Mouse (Mus musculus): ENCODE measurements at regions not wholly inside any gene's neighbourhood (a gene's known extent, or its start where the extent isn't known, plus 50 kb on each side); places are given as distances from the start of the nearest gene placed in this dataset.
"Not testable (repeated sequence)": the region's sequence is repeated elsewhere in the genome, so short reads cannot be mapped to it uniquely, and the experiment has no call there.

- Histone ChIP-seq H3K27me3 (ENCODE audit: control insufficient read depth, insufficient read depth, low read length) (no peaks in the 10 kb centered on the region), H3K9ac (replicated peaks; ENCODE audit: low read depth, low read length) (no peak overlapping the region), H3K36me3 (ENCODE audit: control insufficient read depth, insufficient read depth, low read length) (no peaks in the 10 kb centered on the region), H3K4me3 (ENCODE audit: low read depth, low read length) (no peak overlapping the region), H3K4me2 (ENCODE audit: low read depth, low read length) (no peak overlapping the region), H3K9me3 (ENCODE audit: control insufficient read depth, low read length) (no peaks in the 10 kb centered on the region), H3K27ac (ENCODE audit: low read depth, low read length) (no peak overlapping the region), H3K4me1 (ENCODE audit: control insufficient read depth, insufficient read depth, low read length) (no peaks in the 10 kb centered on the region)
- WGBS = 75% methylated on average over 3 of the region's 3 CpGs
- ATAC-seq (ENCODE audit: low read depth) = no peak
These were observed 567.3 kb downstream of the Cntn3 start for GRCm38 (mm10) chr6:102005627-102006026.

DNA sequence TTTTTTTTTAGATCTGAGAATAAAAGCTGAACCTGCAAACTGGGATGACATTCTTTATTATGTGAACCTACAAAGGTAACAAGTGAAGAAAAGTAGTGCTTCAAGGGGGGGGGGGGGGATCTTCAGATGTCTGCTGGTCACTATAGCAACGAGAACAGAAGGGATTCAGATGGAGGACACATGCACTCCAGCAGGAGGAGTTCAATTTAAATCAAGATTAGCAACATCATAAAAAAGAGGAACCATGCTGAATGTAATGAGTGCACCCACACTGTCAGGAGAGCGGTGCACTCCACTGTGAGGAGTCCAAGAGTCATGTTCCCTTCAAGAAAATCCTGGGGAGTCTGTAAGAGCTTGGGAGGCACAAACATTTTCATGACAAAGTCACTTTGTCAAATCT lies 574.7 kb downstream of the Cntn3 start:
- no peak overlapping the region for H3K9ac ChIP-seq (replicated peaks; ENCODE audit: low read depth, low read length)
- no peak overlapping the region for H3K4me3 ChIP-seq (ENCODE audit: low read depth, low read length)
- no peak overlapping the region for H3K4me2 ChIP-seq (ENCODE audit: low read depth, low read length)
- no peak for ATAC-seq (ENCODE audit: low read depth)
- H3K27me3 ChIP-seq (ENCODE audit: control insufficient read depth, insufficient read depth, low read length) = no peaks in the 10 kb centered on the region
- H3K27ac ChIP-seq (ENCODE audit: low read depth, low read length) = no peak overlapping the region
- H3K36me3 ChIP-seq (ENCODE audit: control insufficient read depth, insufficient read depth, low read length) = no peaks in the 10 kb centered on the region
- WGBS = 44% methylated on average over 2 of the region's 2 CpGs
- no peaks in the 10 kb centered on the region for H3K9me3 ChIP-seq (ENCODE audit: control insufficient read depth, low read length)
- no peaks in the 10 kb centered on the region for H3K4me1 ChIP-seq (ENCODE audit: control insufficient read depth, insufficient read depth, low read length)

DNA sequence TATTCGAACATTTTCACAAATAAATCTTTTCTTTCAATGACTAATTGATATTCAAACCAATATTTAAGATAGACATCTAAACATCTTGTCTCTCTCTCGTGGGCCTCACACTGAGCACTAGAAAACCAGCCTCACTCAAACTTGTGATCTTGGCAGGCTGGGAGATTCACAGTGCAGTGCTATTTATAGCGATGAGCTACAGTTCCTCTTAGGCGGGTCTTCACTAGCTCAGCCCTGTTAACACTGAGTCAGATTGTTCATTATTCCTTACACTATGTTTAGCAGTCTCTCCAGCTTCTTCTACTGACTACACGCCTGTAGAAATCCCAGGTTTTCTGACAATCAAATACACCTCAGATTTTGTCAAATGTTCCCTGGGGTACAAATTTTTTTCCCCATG lies 575.3 kb downstream of the Cntn3 start:
- no peak overlapping the region for H3K27ac ChIP-seq (ENCODE audit: low read depth, low read length)
- ATAC-seq (ENCODE audit: low read depth) = no peak
- no peak overlapping the region for H3K9ac ChIP-seq (replicated peaks; ENCODE audit: low read depth, low read length)
- H3K27me3 ChIP-seq (ENCODE audit: control insufficient read depth, insufficient read depth, low read length) = no peaks in the 10 kb centered on the region
- no peak overlapping the region for H3K4me3 ChIP-seq (ENCODE audit: low read depth, low read length)
- H3K36me3 ChIP-seq (ENCODE audit: control insufficient read depth, insufficient read depth, low read length) = no peaks in the 10 kb centered on the region
- no peak overlapping the region for H3K4me2 ChIP-seq (ENCODE audit: low read depth, low read length)
- no peaks in the 10 kb centered on the region for H3K4me1 ChIP-seq (ENCODE audit: control insufficient read depth, insufficient read depth, low read length)
- 44% methylated on average over 5 of the region's 5 CpGs for WGBS
- no peaks in the 10 kb centered on the region for H3K9me3 ChIP-seq (ENCODE audit: control insufficient read depth, low read length)

DNA sequence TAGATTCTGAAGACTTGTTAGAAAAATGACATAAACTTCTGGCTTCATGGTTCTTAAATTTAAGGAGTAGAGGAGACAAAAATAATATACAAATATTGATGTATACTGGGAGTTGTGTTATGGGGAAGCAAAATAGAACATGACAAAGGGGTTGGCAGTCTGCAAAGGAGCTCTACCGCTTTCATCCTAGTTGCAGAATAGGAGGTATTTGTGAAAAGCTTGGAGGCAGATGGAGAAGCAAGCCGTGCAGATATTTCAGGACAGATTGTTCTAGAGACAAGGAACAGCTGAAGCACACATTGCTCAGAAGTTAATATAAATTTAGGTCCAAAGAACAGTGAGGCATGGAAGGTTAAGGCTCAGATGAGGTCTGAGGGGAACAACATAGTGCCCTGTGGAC lies 580.1 kb downstream of the Cntn3 start:
- 96% methylated on average over 2 of the region's 2 CpGs for WGBS

DNA sequence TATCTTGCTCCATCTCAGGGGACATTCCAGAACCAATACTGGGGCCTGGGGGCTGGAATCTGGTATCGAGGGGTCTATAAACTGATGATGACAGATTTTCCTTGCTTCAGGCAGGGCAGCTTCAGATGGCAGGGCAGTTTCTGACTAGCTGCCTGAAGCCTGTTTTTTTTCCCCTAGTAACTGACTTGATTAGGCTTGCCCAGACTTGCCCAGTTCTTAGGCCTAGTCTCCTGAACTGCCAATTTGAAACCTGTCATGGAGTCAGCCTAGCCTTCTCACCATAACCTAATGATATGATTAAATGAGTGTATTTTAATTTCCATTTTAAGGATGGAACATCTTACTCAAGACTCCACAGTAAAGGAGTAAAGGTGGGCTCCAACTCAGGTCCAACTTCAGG lies 591.2 kb downstream of the Cntn3 start:
- Histone ChIP-seq H3K27ac (ENCODE audit: low read depth, low read length) (no peak overlapping the region), H3K4me3 (ENCODE audit: low read depth, low read length) (no peak overlapping the region), H3K9ac (replicated peaks; ENCODE audit: low read depth, low read length) (no peak overlapping the region), H3K4me2 (ENCODE audit: low read depth, low read length) (no peak overlapping the region), H3K36me3 (ENCODE audit: control insufficient read depth, insufficient read depth, low read length) (no peaks in the 10 kb centered on the region), H3K9me3 (ENCODE audit: control insufficient read depth, low read length) (no peaks in the 10 kb centered on the region), H3K4me1 (ENCODE audit: control insufficient read depth, insufficient read depth, low read length) (no peaks in the 10 kb centered on the region), H3K27me3 (ENCODE audit: control insufficient read depth, insufficient read depth, low read length) (no peaks in the 10 kb centered on the region)
- WGBS = 88% methylated on average over 1 of the region's 1 CpGs
- no peak for ATAC-seq (ENCODE audit: low read depth)

More for the DNA sequence above, 580.1 kb downstream of the Cntn3 start:
- no peak for ATAC-seq (ENCODE audit: low read depth)
- Histone ChIP-seq H3K4me2 (ENCODE audit: low read depth, low read length) (no peak overlapping the region), H3K4me3 (ENCODE audit: low read depth, low read length) (no peak overlapping the region), H3K9me3 (ENCODE audit: control insufficient read depth, low read length) (no peaks in the 10 kb centered on the region), H3K27ac (ENCODE audit: low read depth, low read length) (no peak overlapping the region), H3K9ac (replicated peaks; ENCODE audit: low read depth, low read length) (no peak overlapping the region), H3K4me1 (ENCODE audit: control insufficient read depth, insufficient read depth, low read length) (no peaks in the 10 kb centered on the region), H3K27me3 (ENCODE audit: control insufficient read depth, insufficient read depth, low read length) (no peaks in the 10 kb centered on the region), H3K36me3 (ENCODE audit: control insufficient read depth, insufficient read depth, low read length) (no peaks in the 10 kb centered on the region)

GRCm38 (mm10) chr6:101979213-101979612 lies 593.7 kb downstream of the Cntn3 start:
- Histone ChIP-seq H3K4me2 (ENCODE audit: low read depth, low read length) (no peak overlapping the region), H3K27me3 (ENCODE audit: control insufficient read depth, insufficient read depth, low read length) (no peaks in the 10 kb centered on the region), H3K4me1 (ENCODE audit: control insufficient read depth, insufficient read depth, low read length) (no peaks in the 10 kb centered on the region), H3K9ac (replicated peaks; ENCODE audit: low read depth, low read length) (no peak overlapping the region), H3K4me3 (ENCODE audit: low read depth, low read length) (no peak overlapping the region), H3K36me3 (ENCODE audit: control insufficient read depth, insufficient read depth, low read length) (no peaks in the 10 kb centered on the region), H3K27ac (ENCODE audit: low read depth, low read length) (no peak overlapping the region), H3K9me3 (ENCODE audit: control insufficient read depth, low read length) (no peaks in the 10 kb centered on the region)
- WGBS = 75% methylated on average over 2 of the region's 2 CpGs
- no peak for ATAC-seq (ENCODE audit: low read depth)

- no peaks in the 10 kb centered on the region for H3K27me3 ChIP-seq (ENCODE audit: control insufficient read depth, insufficient read depth, low read length)
- 66% methylated on average over 2 of the region's 2 CpGs for WGBS
These were observed 587.2 kb upstream of the Pdzrn3 start for GRCm38 (mm10) chr6:101964941-101965340.

GRCm38 (mm10) chr6:101961476-101961875 lies 583.8 kb upstream of the Pdzrn3 start:
- ATAC-seq (ENCODE audit: low read depth); H3K36me3 ChIP-seq (ENCODE audit: control insufficient read depth, insufficient read depth, low read length); H3K27me3 ChIP-seq (ENCODE audit: control insufficient read depth, insufficient read depth, low read length); H3K4me2 ChIP-seq (ENCODE audit: low read depth, low read length); H3K9ac ChIP-seq (replicated peaks; ENCODE audit: low read depth, low read length); H3K4me3 ChIP-seq (ENCODE audit: low read depth, low read length); H3K27ac ChIP-seq (ENCODE audit: low read depth, low read length); H3K9me3 ChIP-seq (ENCODE audit: control insufficient read depth, low read length); H3K4me1 ChIP-seq (ENCODE audit: control insufficient read depth, insufficient read depth, low read length): not testable (repeated sequence)
- 94% methylated on average over 3 of the region's 3 CpGs for WGBS

More at GRCm38 (mm10) chr6:101964941-101965340, 587.2 kb upstream of the Pdzrn3 start:
- no peaks in the 10 kb centered on the region for H3K4me1 ChIP-seq (ENCODE audit: control insufficient read depth, insufficient read depth, low read length)
- H3K9me3 ChIP-seq (ENCODE audit: control insufficient read depth, low read length) = no peaks in the 10 kb centered on the region
- H3K27ac ChIP-seq (ENCODE audit: low read depth, low read length) = no peak overlapping the region
- no peak overlapping the region for H3K9ac ChIP-seq (replicated peaks; ENCODE audit: low read depth, low read length)
- H3K4me3 ChIP-seq (ENCODE audit: low read depth, low read length) = no peak overlapping the region
- H3K36me3 ChIP-seq (ENCODE audit: control insufficient read depth, insufficient read depth, low read length) = no peaks in the 10 kb centered on the region
- ATAC-seq (ENCODE audit: low read depth) = no peak
- H3K4me2 ChIP-seq (ENCODE audit: low read depth, low read length) = no peak overlapping the region

DNA sequence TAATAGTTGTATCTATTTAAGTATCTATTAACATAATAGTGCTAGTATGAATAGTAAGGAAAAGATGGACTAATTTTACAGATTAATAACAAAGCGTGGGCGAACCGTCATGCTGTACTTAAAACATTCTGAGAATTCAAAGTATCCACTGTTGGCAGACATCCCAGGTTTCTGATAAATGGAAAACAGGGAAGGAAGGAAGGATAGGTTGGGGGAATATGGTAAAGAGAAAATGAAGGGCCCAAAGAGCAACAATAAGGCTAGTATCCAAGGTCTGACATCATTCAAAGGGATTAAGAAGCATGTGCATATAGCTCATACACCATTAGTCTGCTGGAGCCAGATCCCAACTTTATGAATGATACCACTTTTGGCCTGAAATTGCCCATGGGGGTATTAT lies 572.0 kb upstream of the Pdzrn3 start:
- H3K27me3 ChIP-seq (ENCODE audit: control insufficient read depth, insufficient read depth, low read length) = no peaks in the 10 kb centered on the region
- WGBS = 84% methylated on average over 3 of the region's 3 CpGs
- H3K4me1 ChIP-seq (ENCODE audit: control insufficient read depth, insufficient read depth, low read length) = no peaks in the 10 kb centered on the region
- H3K27ac ChIP-seq (ENCODE audit: low read depth, low read length) = no peak overlapping the region
- no peak overlapping the region for H3K9ac ChIP-seq (replicated peaks; ENCODE audit: low read depth, low read length)
- no peaks in the 10 kb centered on the region for H3K36me3 ChIP-seq (ENCODE audit: control insufficient read depth, insufficient read depth, low read length)
- no peaks in the 10 kb centered on the region for H3K9me3 ChIP-seq (ENCODE audit: control insufficient read depth, low read length)
- no peak overlapping the region for H3K4me2 ChIP-seq (ENCODE audit: low read depth, low read length)
- H3K4me3 ChIP-seq (ENCODE audit: low read depth, low read length) = no peak overlapping the region
- ATAC-seq (ENCODE audit: low read depth) = no peak

- no peak overlapping the region for H3K4me3 ChIP-seq (ENCODE audit: low read depth, low read length)
- H3K9me3 ChIP-seq (ENCODE audit: control insufficient read depth, low read length) = no peaks in the 10 kb centered on the region
- WGBS = 79% methylated on average over 2 of the region's 2 CpGs
- H3K36me3 ChIP-seq (ENCODE audit: control insufficient read depth, insufficient read depth, low read length) = no peaks in the 10 kb centered on the region
- H3K9ac ChIP-seq (replicated peaks; ENCODE audit: low read depth, low read length) = no peak overlapping the region
- H3K27me3 ChIP-seq (ENCODE audit: control insufficient read depth, insufficient read depth, low read length) = no peaks in the 10 kb centered on the region
- ATAC-seq (ENCODE audit: low read depth) = no peak
- no peaks in the 10 kb centered on the region for H3K4me1 ChIP-seq (ENCODE audit: control insufficient read depth, insufficient read depth, low read length)
- no peak overlapping the region for H3K27ac ChIP-seq (ENCODE audit: low read depth, low read length)
- no peak overlapping the region for H3K4me2 ChIP-seq (ENCODE audit: low read depth, low read length)
These were observed 571.3 kb upstream of the Pdzrn3 start for GRCm38 (mm10) chr6:101948950-101949349.

All from neural tube, embryonic 14.5 days (tissue).